Mouse (Mus musculus) Patski (cell line): ENCODE measurements around the gene Col4a1. TPM values are rescaled to one million over a fixed set of nuclear protein-coding genes. Genes with fewer than 3 reads are reported as not detected.

Experiments used
- ATAC-seq: fragments of 100-300 bp; one replicate; pipeline ENCODE4 v1.8.0; 2021
- CTCF ChIA-PET: fragments of 350-600 bp; sonication (Branson Sonifier 250); formaldehyde crosslinking; loops from one replicate; lab custom pipeline; 2022; ENCODE audit warnings: inconsistent platforms; lab: Charles Lee
- POLR2A ChIA-PET: fragments of 350-600 bp; sonication (Branson Sonifier 250); formaldehyde crosslinking; loops from one replicate; lab custom pipeline; 2022; ENCODE audit warnings: antibody characterized with exemption, inconsistent platforms; lab: Charles Lee
- DNase-seq: peaks from one replicate; pipeline ENCODE4 v3.0.0-alpha.2; 2011; ENCODE audit warnings: low read depth, low spot score
- H3K27me3 ChIP-seq: fragments of 371-371 bp; one replicate; pipeline ENCODE4 v1.5.1; 2021
- CTCF ChIP-seq: fragments of 100-300 bp; IDR thresholded peaks from one replicate; pipeline ENCODE4 v1.5.1; 2021
- in situ Hi-C: fragments of 300-500 bp; cut with MboI; formaldehyde crosslinking; loops from 3 replicates; pipeline ENCODE4 v1.11.1; 2018; ENCODE audit warnings: low pct_unique_long_range_greater_than_20kb, mixed read lengths
- polyA plus RNA-seq: library from polyadenylated mRNA; unstranded; gene quantifications from one replicate; pipeline ENCODE4 v1.2.3, GENCODE M21; 2021

Col4a1 gene
- polyA plus RNA-seq, 1 experiment from 2014 or later, result 336 TPM

DNA sequence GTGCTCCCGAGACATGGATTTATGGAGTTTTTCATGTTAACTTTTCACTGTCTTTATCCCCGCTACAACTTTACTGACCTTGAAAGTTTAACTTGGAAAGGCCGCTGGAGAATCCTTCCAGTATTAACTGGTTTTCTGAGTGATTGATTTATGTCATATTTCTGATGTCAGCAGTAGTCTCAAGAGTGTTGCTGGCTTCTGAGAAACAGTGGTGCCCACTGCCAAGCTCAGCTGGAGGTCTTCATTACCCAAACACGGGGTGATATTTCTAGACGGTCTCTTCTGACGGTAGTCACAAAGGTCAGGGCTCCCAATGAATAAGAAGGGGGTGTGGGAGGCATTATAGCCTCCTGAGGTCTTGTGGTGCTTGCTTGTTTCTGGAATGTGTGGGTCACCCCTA is 21.1 kb upstream of the Col4a1 start:
- in situ Hi-C loops, result no loop called here
- ATAC-seq (no peak), DNase-seq (no peak)
- TF ChIP-seq CTCF, result no peak
- ChIA-PET CTCF (no interaction called here), POLR2A (no interaction called here)
- H3K27me3 ChIP-seq, result no peaks in the 10 kb centered on the region

DNA sequence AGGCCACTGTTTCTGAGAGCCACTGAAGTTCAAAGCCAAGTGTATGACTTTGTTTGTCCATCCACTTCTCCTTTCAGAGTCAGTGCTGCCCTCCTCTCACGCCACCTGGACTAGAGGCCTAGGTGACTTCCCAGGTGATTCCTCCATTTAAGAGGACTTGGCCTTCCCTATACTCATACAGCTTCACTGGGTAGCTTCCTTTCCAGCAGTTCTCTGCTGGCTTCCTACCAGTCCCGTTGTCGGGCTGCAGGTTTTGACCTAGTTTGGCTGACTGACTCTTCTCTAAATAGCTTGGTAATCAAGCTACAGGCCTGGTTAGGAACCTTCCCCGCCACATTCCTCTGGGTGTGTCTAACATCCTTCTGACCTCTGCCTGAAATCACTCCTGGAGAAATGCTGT is 18.9 kb upstream of the Col4a1 start:
- no peak for DNase-seq
- POLR2A ChIA-PET, result no interaction called here
- TF ChIP-seq CTCF, result no peak

DNA sequence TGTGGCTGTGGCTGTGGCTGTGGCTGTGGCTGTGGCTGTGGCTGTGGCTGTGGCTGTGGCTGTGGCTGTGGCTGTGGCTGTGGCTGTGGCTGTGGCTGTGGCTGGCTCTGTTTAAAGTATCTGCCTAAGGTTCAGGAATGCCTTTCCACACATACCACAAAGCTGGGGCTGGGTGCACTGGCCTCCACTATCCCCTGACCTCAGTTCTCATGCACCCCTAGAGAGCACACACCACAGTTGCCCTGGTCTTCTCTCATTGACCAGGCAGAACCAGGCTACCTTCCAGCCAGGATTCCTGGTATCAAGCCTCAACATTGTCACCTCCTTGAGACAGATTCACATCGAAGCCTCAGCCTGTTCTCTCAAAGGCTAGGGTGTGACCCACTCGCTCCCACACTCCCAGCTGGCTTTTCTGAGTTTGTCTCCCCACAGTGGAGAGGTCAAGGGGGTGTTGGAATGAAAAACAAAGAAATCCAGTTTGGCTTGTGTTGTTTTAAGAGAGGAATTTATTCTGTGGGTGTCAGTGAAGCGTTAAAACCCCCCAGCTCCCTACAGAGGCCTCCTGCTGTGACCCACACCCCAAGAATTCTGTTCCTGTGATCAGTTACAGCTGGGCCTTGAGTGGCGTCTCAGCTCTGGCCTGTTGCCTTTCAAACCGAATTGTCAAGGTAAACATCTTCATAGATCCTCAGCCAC is 15.2 kb upstream of the Col4a1 start:
- ChIA-PET POLR2A (interaction anchor here (1.3 to 3.4 kb wide), 3 partner anchors 15 to 60 kb away, joined by 3 to 17 read pairs (median 6); partner anchors contain the start of genes Col4a1 and Col4a2), CTCF (interaction anchor here (0.7 to 2.3 kb wide), 10 partner anchors 8 to 84 kb away, joined by 3 to 10 read pairs (median 5); no protein-coding TSS in a partner anchor)
- ATAC-seq (peak; percentile 71), DNase-seq (no peak)
- no peak for TF ChIP-seq CTCF
- H3K27me3 ChIP-seq, result no peaks in the 10 kb centered on the region
- in situ Hi-C loops, result no loop called here

More for the DNA sequence above, 18.9 kb upstream of the Col4a1 start:
- in situ Hi-C loops, result no loop called here
- H3K27me3 ChIP-seq, result no peaks in the 10 kb centered on the region
- CTCF ChIA-PET, result interaction anchor here (0.6 to 1.5 kb wide), 4 partner anchors 12 to 77 kb away, joined by 3 read pairs; no protein-coding TSS in a partner anchor
- ATAC-seq, result no peak

DNA sequence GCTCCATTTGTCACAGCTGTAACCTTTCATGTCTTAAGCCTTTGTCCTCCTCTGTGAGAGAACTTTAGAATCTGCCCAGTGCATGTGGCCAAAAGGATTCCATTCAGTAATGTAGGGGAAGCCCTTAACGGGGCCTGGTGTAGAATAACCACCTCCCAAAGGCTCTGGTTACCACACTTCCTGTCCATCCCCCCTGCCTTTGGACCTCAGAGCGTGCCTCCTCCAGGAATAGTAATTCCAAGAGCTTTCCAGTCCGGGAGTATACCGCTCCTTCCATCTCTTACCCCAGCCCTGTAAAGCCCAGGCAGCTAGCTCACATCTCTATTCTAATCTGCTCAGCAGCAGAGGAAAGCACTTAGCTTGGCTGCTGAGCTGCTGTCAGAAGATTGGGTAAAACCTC is 14.7 kb upstream of the Col4a1 start:
- in situ Hi-C loops, result no loop called here
- H3K27me3 ChIP-seq, result no peaks in the 10 kb centered on the region
- no peak for TF ChIP-seq CTCF
- ChIA-PET POLR2A (interaction anchor here (1.3 to 3.4 kb wide), 2 partner anchors 15 to 60 kb away, joined by 6 to 17 read pairs; partner anchors contain the start of genes Col4a1 and Col4a2), CTCF (interaction anchor here (1.0 to 2.3 kb wide), 8 partner anchors 9 to 85 kb away, joined by 3 to 10 read pairs (median 5); no protein-coding TSS in a partner anchor)
- ATAC-seq, result peak; percentile 63
- DNase-seq, result no peak

DNA sequence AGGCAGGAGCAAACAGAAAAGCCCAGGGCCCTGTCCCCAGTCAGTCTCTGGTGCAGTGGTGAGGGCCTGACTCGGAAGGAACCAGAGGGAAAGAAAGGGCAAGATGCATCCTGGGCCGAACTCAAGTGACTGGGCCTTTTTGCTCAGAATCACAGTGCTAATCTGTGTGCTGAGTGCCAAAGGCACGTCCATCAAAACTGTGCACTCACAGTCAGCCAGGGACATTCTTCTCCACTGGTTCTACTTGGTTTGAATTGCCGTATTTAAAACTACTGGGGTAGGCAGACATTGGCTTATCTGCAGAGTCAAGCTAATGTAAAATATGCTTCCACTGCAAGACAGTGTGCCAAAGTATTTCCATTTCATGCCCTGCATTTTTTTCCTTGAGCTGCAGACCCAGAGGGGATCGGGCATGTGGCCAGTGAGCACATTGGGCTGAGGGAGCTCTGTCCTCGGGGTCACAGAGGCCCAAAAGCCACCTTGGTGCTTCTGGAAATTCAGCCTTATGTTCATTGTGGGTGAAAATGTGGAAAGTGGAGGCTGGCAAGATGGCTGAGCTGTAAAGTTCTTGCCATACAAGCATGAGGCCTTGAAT is 12.3 kb upstream of the Col4a1 start:
- H3K27me3 ChIP-seq, result no peaks in the 10 kb centered on the region
- ATAC-seq (no peak), DNase-seq (no peak)
- in situ Hi-C loops, result no loop called here
- TF ChIP-seq CTCF, result no peak
- POLR2A ChIA-PET, result interaction anchor here (1.5 to 1.8 kb wide), 2 partner anchors 10 to 12 kb away, joined by 5 read pairs; partner anchors contain the start of genes Col4a1 and Col4a2
- CTCF ChIA-PET, result interaction anchor here (1.3 to 1.5 kb wide), 2 partner anchors 12 to 67 kb away, joined by 3 to 4 read pairs; partner anchors contain the start of genes Col4a1 and Col4a2

DNA sequence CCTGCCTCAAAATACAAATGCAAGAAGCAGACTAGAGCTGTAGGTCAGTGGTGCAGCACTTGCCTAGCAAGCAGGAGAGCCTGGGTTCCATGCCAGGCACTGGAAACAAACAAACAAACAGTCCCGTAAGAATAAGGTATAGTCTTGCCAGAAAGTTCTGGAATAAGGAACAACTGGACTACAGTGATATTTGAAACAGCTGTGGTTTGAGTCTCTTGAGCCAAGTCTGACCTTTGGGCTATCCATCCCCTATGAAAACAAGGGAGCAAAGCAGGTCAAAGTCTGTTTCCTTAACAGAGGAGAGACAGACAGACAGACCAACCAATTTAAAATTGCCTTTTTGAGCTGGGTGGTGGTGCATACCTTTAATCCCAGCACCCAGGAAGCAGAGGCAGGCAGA is 11.1 kb upstream of the Col4a1 start:
- ChIA-PET POLR2A (interaction anchor here (0.9 to 2.6 kb wide), 3 partner anchors 9 to 12 kb away, joined by 4 to 7 read pairs (median 5); partner anchors contain the start of genes Col4a1 and Col4a2), CTCF (no interaction called here)
- no peak for ATAC-seq

DNA sequence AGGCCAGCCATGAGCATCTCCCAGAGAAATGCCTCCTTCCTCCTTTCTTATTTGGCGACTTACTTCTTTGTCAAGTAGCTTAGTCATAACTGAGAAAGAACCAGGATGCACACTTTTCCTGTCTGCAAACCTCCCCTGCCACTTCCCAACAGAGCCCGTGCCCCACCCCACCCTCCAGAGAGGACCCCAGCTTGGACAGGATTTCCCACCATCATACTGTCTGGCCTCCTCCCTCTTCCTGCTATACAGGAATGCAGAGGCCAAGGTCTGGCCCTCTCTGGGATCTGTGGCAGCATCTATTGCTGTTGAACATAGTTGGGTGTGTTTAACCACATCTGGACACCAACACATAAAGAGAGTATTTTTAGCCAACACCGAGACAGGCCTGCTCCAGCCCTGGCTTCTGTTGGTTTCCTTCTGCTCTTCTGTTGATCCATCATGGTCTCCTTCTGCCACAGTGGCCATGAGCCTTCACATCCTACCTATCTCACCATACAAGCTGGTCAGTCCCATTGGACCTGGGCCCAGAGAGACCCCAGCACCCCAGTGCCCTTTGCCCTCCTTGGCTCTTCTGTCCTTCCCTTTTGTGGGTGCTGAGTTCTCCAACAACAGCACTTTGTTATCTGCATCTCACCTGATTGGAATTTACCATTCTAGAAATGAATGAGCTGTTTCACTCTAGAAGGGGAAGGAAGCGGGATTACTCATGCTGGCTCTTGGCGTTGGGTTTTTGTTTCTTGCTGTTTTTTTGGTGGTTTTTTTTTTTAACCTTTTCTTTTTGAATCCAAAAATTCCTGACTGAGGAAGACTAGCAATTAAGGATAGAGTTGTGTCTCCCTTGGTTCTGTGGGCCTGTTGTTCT is 10.3 kb upstream of the Col4a1 start:
- DNase-seq, result no peak
- no peak for TF ChIP-seq CTCF
- H3K27me3 ChIP-seq, result no peaks in the 10 kb centered on the region
- in situ Hi-C loops, result no loop called here
- no peak for ATAC-seq
- ChIA-PET POLR2A (interaction anchor here (0.8 to 2.6 kb wide), 4 partner anchors 8 to 77 kb away, joined by 4 to 7 read pairs (median 4); partner anchors contain the start of genes Col4a1 and Col4a2), CTCF (no interaction called here)

More for the DNA sequence above, 11.1 kb upstream of the Col4a1 start:
- H3K27me3 ChIP-seq, result no peaks in the 10 kb centered on the region
- in situ Hi-C loops, result no loop called here
- no peak for DNase-seq
- TF ChIP-seq CTCF, result no peak

DNA sequence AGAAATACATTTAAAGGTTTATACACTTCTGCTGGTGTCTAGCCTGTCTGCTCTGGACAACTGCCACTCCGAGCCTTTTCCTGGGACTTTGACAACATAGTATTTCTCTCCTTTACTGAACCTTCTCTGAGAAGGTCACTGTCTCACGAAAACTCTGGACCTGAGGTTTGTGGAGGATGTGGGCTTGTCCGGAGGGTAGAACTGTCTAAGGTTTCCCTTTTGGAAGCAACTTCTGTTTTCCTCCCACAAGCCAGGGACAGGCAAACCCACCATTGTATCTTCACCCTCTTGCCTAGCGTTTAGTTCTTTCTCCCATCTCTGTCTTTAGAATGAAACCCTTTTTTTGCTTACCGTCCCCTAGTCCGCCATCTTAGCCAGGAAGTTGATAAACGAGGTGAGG is 9.2 kb upstream of the Col4a1 start:
- CTCF ChIA-PET, result no interaction called here
- POLR2A ChIA-PET, result interaction anchor here (0.8 to 2.6 kb wide), 2 partner anchors 9 to 76 kb away, joined by 4 to 7 read pairs; partner anchors contain the start of genes Col4a1 and Col4a2
- in situ Hi-C loops, result no loop called here
- H3K27me3 ChIP-seq, result no peaks in the 10 kb centered on the region
- no peak for ATAC-seq
- no peak for DNase-seq
- no peak for TF ChIP-seq CTCF

DNA sequence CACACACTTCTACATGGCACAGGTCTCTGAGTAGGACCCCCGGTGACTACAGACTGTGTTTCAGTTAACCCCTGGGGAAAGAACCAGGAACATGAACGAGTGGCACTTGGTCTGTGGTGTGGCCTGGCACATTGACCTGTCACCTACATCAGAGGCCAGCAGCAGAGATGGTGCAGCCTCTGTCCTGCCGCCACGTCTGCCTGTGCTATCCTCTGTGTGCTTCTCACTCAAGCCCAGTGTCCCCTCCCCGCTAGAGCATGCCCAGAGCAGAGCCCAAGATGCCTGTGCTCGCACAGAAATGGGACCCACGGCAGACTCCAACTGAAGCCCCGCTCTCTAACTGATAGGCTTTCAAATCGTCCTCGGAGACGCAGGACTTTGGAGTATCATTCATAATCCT is 6.8 kb upstream of the Col4a1 start:
- POLR2A ChIA-PET, result no interaction called here
- in situ Hi-C loops, result no loop called here
- TF ChIP-seq CTCF, result no peak
- CTCF ChIA-PET, result no interaction called here
- no peaks in the 10 kb centered on the region for H3K27me3 ChIP-seq
- DNase-seq (no peak), ATAC-seq (no peak)

DNA sequence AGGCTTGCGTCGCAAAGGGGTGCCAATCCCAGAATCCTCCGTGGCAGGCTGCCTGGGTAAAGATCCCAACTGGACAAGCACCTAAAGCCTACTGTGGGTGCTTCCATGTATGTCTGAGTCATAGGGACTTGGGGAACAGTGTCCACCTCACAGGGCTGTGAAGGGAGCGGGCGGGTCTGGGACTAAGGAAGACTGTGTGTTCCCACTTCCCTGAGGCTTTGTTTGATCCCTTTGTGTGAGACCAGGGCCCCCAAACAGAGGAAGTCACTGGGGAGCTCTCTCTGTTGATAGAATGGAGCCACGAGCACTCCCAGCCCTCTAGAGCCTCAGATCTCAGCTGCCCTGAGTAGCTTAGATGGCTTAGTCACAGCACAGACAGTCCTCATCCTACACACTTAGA is 3.5 kb upstream of the Col4a1 start:
- H3K27me3 ChIP-seq, result no peaks in the 10 kb centered on the region
- no peak for TF ChIP-seq CTCF
- DNase-seq, result no peak
- in situ Hi-C loops, result no loop called here
- no peak for ATAC-seq
- ChIA-PET CTCF (interaction anchor here (1.3 to 1.9 kb wide), 3 partner anchors 11 to 62 kb away, joined by 3 to 10 read pairs (median 4); no protein-coding TSS in a partner anchor), POLR2A (no interaction called here)
